Comparison of ENCODE assay signal across 11 mouse cellular contexts in genomic region chr1:88638622-88639021, GRCm38 (mm10).
DNase-seq lines count a peak whose midpoint lies in the region.
"Had no signal": no experiment of that assay in that cellular context is flagged by ENCODE, and none has a peak within 500 bp of the region (broad histone marks: within the 10 kb centered on the region; RNA-seq: fewer than 3 reads in every experiment).

No protein-coding gene starts in this region.

- DNase-seq in embryo, embryonic 10.5 days (ENCODE audit: low spot score), result peak; percentile 19
- DNase-seq in embryo, embryonic 9.5 days (ENCODE audit: extremely low spot score), result no peak
- DNase-seq in ES-CJ7 (ENCODE audit: low read depth, low spot score) (peak; percentile 50), adipocyte (ENCODE audit: low spot score) (no peak)
- peak; percentile 44 for DNase-seq in kidney, adult 9 months
- DNase-seq in lung, postnatal 14 days, result peak; percentile 36
- DNase-seq in adrenal gland, postnatal 25 days, result no peak
- DNase-seq in heart, adult 9 months (ENCODE audit: low spot score in 2 of 2), result no peak
- DNase-seq: cerebellum, adult 18-20 months; layer of hippocampus, adult 9-11 months; thymus, postnatal 4 days had no signal

Comparison
In these comparisons a context has a peak if more than half of its experiments do, and no peak if none do; other contexts are left out.
1. DNase-seq: peak in embryo, embryonic 10.5 days (single experiment), ES-CJ7 (single experiment), kidney, adult 9 months (single experiment) and lung, postnatal 14 days (single experiment); none in embryo, embryonic 9.5 days (single experiment), adipocyte (single experiment), adrenal gland, postnatal 25 days (single experiment) and heart, adult 9 months (0 of 2).